Mouse (Mus musculus): ENCODE measurements around the gene Fbxl7. TPM values are rescaled to one million over a fixed set of nuclear protein-coding genes. Genes with fewer than 3 reads are reported as not detected.

Gene Fbxl7
- polyA plus RNA-seq, 1 experiment = not detected

DNA sequence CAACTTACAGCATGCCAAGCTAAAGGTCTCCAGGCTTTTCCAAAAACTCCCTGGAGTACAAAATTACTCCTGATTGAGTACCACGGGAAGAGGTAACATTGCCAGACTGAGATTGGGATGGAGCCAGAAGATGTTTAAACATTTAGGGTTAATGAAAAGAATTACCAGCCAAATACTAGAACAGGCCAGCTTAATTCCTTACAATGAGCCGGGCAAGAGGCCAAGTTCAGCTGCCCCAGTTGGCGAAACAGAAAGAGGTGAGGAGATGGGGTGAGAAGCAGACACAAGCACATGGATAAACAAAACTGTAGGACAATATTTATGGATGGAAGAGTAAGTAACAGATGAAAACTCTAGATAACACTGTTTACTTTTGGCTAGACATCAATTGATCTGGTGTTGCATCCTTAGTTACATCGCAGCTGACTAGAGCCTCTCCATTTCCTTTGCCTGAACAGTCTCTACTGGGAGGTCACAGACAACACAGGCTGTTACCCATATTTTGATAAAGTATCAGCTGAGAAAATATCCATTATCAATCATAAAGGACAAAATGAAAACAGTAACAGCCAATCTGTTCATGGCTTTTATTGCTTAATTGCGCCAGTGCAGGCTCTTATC, 222.0 kb downstream of the Fbxl7 start:
- no peak overlapping the region for H3K4me3 ChIP-seq (ENCODE audit: insufficient read depth, low read length)
- TF ChIP-seq CTCF (IDR thresholded peaks at IDR 0.05; ENCODE audit: low read depth, low read length) (no peak), POLR2A (IDR thresholded peaks at IDR 0.05; ENCODE audit: borderline replicate concordance, low read depth, low read length) (no peak)
- H3K27ac ChIP-seq (ENCODE audit: insufficient read depth, low read depth, low read length) = no peak overlapping the region
- H3K4me1 ChIP-seq (ENCODE audit: control insufficient read depth, insufficient read depth, low read length) = no peaks in the 10 kb centered on the region

DNA sequence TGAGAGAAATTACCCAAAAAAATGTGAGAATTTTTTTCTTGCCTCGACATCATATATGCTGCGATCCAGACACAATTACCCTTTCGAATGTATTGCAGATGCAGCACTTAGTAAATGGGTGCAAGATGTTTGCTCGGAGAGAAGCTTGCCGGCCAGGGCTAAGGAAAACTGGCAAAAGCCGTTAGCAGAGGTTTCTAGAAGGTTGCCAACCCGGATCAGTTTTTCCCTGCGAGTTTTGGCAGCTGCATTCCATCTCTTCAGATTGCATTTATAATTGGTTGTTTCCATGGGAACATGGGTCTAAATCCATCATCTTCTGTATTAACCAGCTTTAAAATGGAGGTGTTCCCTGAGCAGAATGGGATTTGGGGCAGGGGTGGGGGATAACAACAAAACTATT, 240.4 kb downstream of the Fbxl7 start:
- Histone ChIP-seq H3K4me1 (ENCODE audit: control insufficient read depth, insufficient read depth, low read length) (no peaks in the 10 kb centered on the region), H3K4me3 (ENCODE audit: insufficient read depth, low read length) (no peak overlapping the region), H3K27ac (ENCODE audit: insufficient read depth, low read depth, low read length) (no peak overlapping the region)
- no peak for TF ChIP-seq CTCF (IDR thresholded peaks at IDR 0.05; ENCODE audit: low read depth, low read length)
- no peak for TF ChIP-seq POLR2A (IDR thresholded peaks at IDR 0.05; ENCODE audit: borderline replicate concordance, low read depth, low read length)

DNA sequence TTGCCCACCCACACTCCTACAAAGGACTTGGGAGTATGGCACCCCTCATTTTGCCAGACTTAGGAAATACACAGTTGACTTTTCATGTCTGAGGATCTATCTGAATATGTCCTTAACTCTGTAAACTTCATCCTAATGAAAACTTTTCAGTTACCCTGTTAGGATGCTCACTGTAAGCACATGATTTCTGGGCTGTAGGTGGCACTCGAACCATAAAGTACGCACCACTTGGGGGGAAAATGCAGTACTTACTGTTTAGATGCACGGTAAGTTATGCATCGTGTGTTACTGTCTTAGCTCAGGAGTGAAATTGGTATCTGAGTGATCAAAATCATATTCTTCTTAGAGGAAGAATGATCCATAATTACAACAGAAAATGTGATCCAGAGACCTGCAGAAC, 252.8 kb downstream of the Fbxl7 start:
- Histone ChIP-seq H3K4me3 (ENCODE audit: insufficient read depth, low read length) (no peak overlapping the region), H3K27ac (ENCODE audit: insufficient read depth, low read depth, low read length) (no peak overlapping the region), H3K4me1 (ENCODE audit: control insufficient read depth, insufficient read depth, low read length) (no peaks in the 10 kb centered on the region)
- TF ChIP-seq POLR2A (IDR thresholded peaks at IDR 0.05; ENCODE audit: borderline replicate concordance, low read depth, low read length) (no peak), CTCF (IDR thresholded peaks at IDR 0.05; ENCODE audit: low read depth, low read length) (no peak)

DNA sequence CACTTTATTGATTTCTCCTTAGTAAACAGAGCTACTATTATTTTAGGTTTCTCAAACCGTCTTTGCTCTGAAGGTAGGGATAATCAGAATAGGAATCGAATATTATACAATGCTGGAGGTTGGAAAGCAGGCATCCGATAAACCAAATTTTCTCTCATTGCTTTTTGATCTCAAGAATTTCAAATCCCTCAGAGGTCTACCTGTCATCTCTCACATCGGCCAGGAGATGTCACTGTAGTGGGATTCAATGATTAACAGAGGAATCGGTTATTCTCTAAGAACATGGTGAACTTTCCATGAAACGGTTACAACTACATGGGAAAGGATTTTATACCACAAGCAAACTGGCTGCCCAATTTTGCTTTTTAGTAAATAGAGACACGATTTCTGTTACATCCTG, 255.7 kb downstream of the Fbxl7 start:
- H3K27ac ChIP-seq (ENCODE audit: insufficient read depth, low read depth, low read length) = no peak overlapping the region
- TF ChIP-seq POLR2A (IDR thresholded peaks at IDR 0.05; ENCODE audit: borderline replicate concordance, low read depth, low read length) (no peak), CTCF (IDR thresholded peaks at IDR 0.05; ENCODE audit: low read depth, low read length) (no peak)
- no peak overlapping the region for H3K4me3 ChIP-seq (ENCODE audit: insufficient read depth, low read length)
- no peaks in the 10 kb centered on the region for H3K4me1 ChIP-seq (ENCODE audit: control insufficient read depth, insufficient read depth, low read length)

DNA sequence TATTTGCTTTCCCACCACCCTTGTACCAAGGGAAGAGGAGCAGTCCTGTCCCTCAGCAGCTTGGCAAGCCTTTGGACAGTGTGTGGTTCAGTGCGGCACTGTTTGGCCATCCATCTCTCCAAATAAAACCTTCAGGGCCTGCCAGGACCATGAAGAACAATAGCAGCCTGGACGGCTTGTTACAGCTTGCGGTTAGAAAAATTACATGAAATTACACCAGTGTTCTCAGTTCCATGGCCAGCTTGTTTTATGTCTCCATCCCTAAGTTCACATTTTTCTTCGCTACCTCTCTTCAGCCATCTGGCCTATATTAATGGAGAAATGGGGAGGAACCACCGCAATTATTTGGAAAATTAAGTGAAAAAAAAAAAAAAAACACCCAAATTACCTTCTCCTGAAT, 259.8 kb downstream of the Fbxl7 start:
- H3K4me1 ChIP-seq (ENCODE audit: control insufficient read depth, insufficient read depth, low read length) = no peaks in the 10 kb centered on the region
- no peak for TF ChIP-seq POLR2A (IDR thresholded peaks at IDR 0.05; ENCODE audit: borderline replicate concordance, low read depth, low read length)
- TF ChIP-seq CTCF (IDR thresholded peaks at IDR 0.05; ENCODE audit: low read depth, low read length) = no peak
- no peak overlapping the region for H3K4me3 ChIP-seq (ENCODE audit: insufficient read depth, low read length)
- no peak overlapping the region for H3K27ac ChIP-seq (ENCODE audit: insufficient read depth, low read depth, low read length)

DNA sequence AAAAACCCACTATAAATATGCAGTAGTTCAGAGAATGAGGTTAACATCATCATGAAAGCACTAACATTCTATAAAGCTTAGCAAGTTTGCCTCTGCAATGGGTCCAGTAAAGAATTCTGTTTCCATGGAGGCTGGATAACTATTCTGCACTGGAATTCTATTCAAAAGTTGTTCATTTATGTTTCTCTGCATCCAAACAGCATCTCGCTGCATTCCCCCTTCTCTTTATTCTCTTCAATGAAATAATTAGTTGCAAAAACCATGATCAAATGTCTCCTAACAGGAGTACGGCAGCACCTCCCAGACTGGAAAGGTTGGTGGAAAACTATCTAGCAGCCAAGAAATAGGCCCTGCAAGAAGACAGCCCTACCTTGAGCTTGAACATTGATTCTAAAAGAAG, 267.2 kb downstream of the Fbxl7 start:
- TF ChIP-seq POLR2A (IDR thresholded peaks at IDR 0.05; ENCODE audit: borderline replicate concordance, low read depth, low read length) = no peak
- TF ChIP-seq CTCF (IDR thresholded peaks at IDR 0.05; ENCODE audit: low read depth, low read length) = no peak

DNA sequence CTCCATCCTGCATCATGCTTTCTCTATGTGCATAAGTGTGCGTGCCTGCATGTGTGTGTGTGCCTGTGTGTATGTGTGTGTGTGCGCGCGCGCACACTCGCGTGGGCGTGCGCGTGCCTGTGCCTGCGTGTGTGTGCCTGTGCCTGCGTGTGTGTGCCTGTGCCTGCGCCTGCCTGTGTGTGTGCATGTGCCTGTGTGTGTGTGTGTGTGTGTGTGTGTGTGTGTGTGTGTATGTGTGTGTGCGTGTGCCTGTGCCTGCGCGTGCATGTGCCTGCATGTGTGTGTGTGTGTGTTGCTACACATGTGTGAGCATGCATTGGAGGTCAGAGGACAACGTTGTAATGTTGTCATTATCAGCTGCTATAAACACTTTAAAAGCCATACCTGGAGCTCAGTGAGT, 272.1 kb downstream of the Fbxl7 start:
- TF ChIP-seq CTCF (IDR thresholded peaks at IDR 0.05; ENCODE audit: low read depth, low read length) (no peak), POLR2A (IDR thresholded peaks at IDR 0.05; ENCODE audit: borderline replicate concordance, low read depth, low read length) (no peak)
- Histone ChIP-seq H3K4me1 (ENCODE audit: control insufficient read depth, insufficient read depth, low read length) (no peaks in the 10 kb centered on the region), H3K27ac (ENCODE audit: insufficient read depth, low read depth, low read length) (no peak overlapping the region), H3K4me3 (ENCODE audit: insufficient read depth, low read length) (no peak overlapping the region)

More for the DNA sequence above, 267.2 kb downstream of the Fbxl7 start:
- H3K4me1 ChIP-seq (ENCODE audit: control insufficient read depth, insufficient read depth, low read length) = no peaks in the 10 kb centered on the region
- H3K27ac ChIP-seq (ENCODE audit: insufficient read depth, low read depth, low read length) = no peak overlapping the region
- H3K4me3 ChIP-seq (ENCODE audit: insufficient read depth, low read length) = no peak overlapping the region

DNA sequence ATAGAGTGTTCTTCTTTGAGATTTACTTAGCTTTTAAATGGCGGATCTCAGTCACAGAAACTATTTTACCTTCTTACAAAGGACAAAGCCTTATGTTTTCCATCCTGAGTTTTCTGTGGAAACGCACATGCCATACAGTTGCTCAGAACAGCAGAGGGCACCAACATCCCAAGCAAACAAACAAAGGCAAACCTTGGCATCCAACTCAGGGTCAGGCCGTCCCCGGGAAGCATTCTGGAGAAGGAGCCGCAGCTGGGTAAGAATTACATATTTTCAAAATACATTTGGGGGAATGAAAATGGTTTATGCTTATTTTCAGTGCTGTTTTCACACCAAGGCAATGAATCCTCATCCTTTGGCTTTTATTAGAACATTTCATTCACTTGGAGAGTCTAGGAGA, 275.1 kb downstream of the Fbxl7 start:
- Histone ChIP-seq H3K4me3 (ENCODE audit: insufficient read depth, low read length) (no peak overlapping the region), H3K27ac (ENCODE audit: insufficient read depth, low read depth, low read length) (no peak overlapping the region), H3K4me1 (ENCODE audit: control insufficient read depth, insufficient read depth, low read length) (no peaks in the 10 kb centered on the region)
- TF ChIP-seq POLR2A (IDR thresholded peaks at IDR 0.05; ENCODE audit: borderline replicate concordance, low read depth, low read length) (no peak), CTCF (IDR thresholded peaks at IDR 0.05; ENCODE audit: low read depth, low read length) (no peak)

DNA sequence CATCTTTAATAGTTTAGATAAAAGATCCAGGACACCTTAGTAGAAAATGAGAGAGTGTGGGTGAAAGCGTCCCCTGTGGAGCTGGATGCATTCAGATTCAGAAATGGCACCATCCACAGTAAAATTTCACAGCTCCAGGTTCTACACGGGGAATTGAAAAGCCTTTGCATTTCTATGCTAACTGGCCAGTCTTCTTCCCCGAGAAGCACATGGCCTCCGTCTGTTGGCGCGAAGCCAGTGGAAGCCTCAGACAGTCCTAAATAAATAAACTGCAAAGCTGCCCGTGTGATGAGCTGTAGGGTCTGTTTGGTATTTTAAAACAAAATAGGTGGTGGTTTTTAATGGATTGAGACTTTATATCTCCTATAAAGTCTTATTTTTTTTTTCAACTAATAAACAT, 276.2 kb downstream of the Fbxl7 start:
- TF ChIP-seq POLR2A (IDR thresholded peaks at IDR 0.05; ENCODE audit: borderline replicate concordance, low read depth, low read length) = no peak
- no peak for TF ChIP-seq CTCF (IDR thresholded peaks at IDR 0.05; ENCODE audit: low read depth, low read length)
- Histone ChIP-seq H3K27ac (ENCODE audit: insufficient read depth, low read depth, low read length) (no peak overlapping the region), H3K4me3 (ENCODE audit: insufficient read depth, low read length) (no peak overlapping the region), H3K4me1 (ENCODE audit: control insufficient read depth, insufficient read depth, low read length) (no peaks in the 10 kb centered on the region)

DNA sequence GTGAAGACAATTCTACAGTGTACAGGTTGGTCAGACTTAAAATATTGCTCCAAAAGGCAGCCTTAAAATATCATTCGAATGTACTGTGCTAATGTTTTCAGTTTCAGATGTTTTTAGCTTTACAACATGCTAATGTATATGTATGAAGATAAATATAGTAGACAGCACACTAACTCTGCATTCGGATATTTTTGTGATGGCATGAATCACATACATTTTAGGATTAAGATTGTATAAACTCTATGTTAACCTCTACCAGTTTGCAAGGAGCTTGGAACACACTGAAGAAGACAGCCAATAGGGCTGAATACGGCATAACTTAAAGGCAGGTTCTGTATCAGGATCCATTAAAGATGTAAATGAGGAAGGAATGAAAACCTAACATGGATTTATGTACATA, 299.1 kb downstream of the Fbxl7 start:
- TF ChIP-seq CTCF (IDR thresholded peaks at IDR 0.05; ENCODE audit: low read depth, low read length) (no peak), POLR2A (IDR thresholded peaks at IDR 0.05; ENCODE audit: borderline replicate concordance, low read depth, low read length) (no peak)
- Histone ChIP-seq H3K27ac (ENCODE audit: insufficient read depth, low read depth, low read length) (no peak overlapping the region), H3K4me1 (ENCODE audit: control insufficient read depth, insufficient read depth, low read length) (no peaks in the 10 kb centered on the region), H3K4me3 (ENCODE audit: insufficient read depth, low read length) (no peak overlapping the region)

All from bone marrow macrophage, adult 2 months (primary cell).